Mouse (Mus musculus): Measurements from ENCODE around the gene Nav2.

The Nav2 gene

GRCm38 (mm10) chr7:49094531-49094930 is 186.0 kb downstream of the Nav2 start:
- CTCF ChIA-PET, result no interaction called here

GRCm38 (mm10) chr7:49101291-49101690 is 192.8 kb downstream of the Nav2 start:
- CTCF ChIA-PET, result no interaction called here

GRCm38 (mm10) chr7:49102223-49102622 is 193.7 kb downstream of the Nav2 start:
- CTCF ChIA-PET, result no interaction called here

GRCm38 (mm10) chr7:49104376-49104775 is 195.9 kb downstream of the Nav2 start:
- CTCF ChIA-PET, result no interaction called here

GRCm38 (mm10) chr7:49104793-49105192 is 196.3 kb downstream of the Nav2 start:
- CTCF ChIA-PET, result no interaction called here

- CTCF ChIA-PET, result no interaction called here
Measured at GRCm38 (mm10) chr7:49105501-49105900, 197.0 kb downstream of the Nav2 start.

- CTCF ChIA-PET, result no interaction called here
Measured at GRCm38 (mm10) chr7:49108076-49108475, 199.6 kb downstream of the Nav2 start.

GRCm38 (mm10) chr7:49119016-49119415 is 210.5 kb downstream of the Nav2 start:
- CTCF ChIA-PET, result interaction anchor here (0.6 kb wide), 1 partner anchor 338 kb away, joined by 17 read pairs; no protein-coding TSS in a partner anchor

- CTCF ChIA-PET, result interaction anchor here (0.6 to 0.7 kb wide), 2 partner anchors 339 to 372 kb away, joined by 6 to 17 read pairs; no protein-coding TSS in a partner anchor
Measured at GRCm38 (mm10) chr7:49119794-49120487, 211.4 kb downstream of the Nav2 start.

- CTCF ChIA-PET, result interaction anchor here (0.7 kb wide), 2 partner anchors 225 to 372 kb away, joined by 4 to 6 read pairs; no protein-coding TSS in a partner anchor
Measured at GRCm38 (mm10) chr7:49120488-49120864, 212.0 kb downstream of the Nav2 start.

GRCm38 (mm10) chr7:49120935-49121691 is 212.6 kb downstream of the Nav2 start:
- CTCF ChIA-PET, result interaction anchor here (0.5 to 0.7 kb wide), 3 partner anchors 225 to 1307 kb away, joined by 3 to 4 read pairs (median 3); no protein-coding TSS in a partner anchor

- CTCF ChIA-PET, result no interaction called here
Measured at GRCm38 (mm10) chr7:49122498-49122897, 214.0 kb downstream of the Nav2 start.

- CTCF ChIA-PET, result no interaction called here
Measured at GRCm38 (mm10) chr7:49125545-49125944, 217.0 kb downstream of the Nav2 start.

- CTCF ChIA-PET, result no interaction called here
Measured at GRCm38 (mm10) chr7:49128224-49128623, 219.7 kb downstream of the Nav2 start.

- CTCF ChIA-PET, result interaction anchor here (1.3 kb wide), 1 partner anchor 292 kb away, joined by 5 read pairs; no protein-coding TSS in a partner anchor
Measured at GRCm38 (mm10) chr7:49132851-49133351, 224.4 kb downstream of the Nav2 start.

- CTCF ChIA-PET, result no interaction called here
Measured at GRCm38 (mm10) chr7:49134396-49134795, 225.9 kb downstream of the Nav2 start.

- CTCF ChIA-PET, result no interaction called here
Measured at GRCm38 (mm10) chr7:49139762-49140161, 231.2 kb downstream of the Nav2 start.

GRCm38 (mm10) chr7:49143966-49144365 is 235.4 kb downstream of the Nav2 start:
- CTCF ChIA-PET, result interaction anchor here (0.6 kb wide), 1 partner anchor 79 kb away, joined by 12 read pairs; no protein-coding TSS in a partner anchor

- CTCF ChIA-PET, result no interaction called here
Measured at GRCm38 (mm10) chr7:49145749-49146670, 237.5 kb downstream of the Nav2 start.

- CTCF ChIA-PET, result no interaction called here
Measured at GRCm38 (mm10) chr7:49152297-49152696, 243.8 kb downstream of the Nav2 start.

- CTCF ChIA-PET, result no interaction called here
Measured at GRCm38 (mm10) chr7:49152713-49153112, 244.2 kb downstream of the Nav2 start.

Measured in spleen, embryonic (tissue).